Mouse (Mus musculus) small intestine, adult 2 months (tissue): ENCODE measurements around the gene Rack1.

Source experiments
- CTCF ChIP-seq: fragments of 200-500 bp; IDR thresholded peaks from 2 replicates; pipeline ENCODE4 v1.5.1; 2012; ENCODE audit warnings: low read depth, mild to moderate bottlenecking, control low read depth, inconsistent platforms, low read length, moderate library complexity, mixed read lengths; ENCODE audit not compliant: insufficient replicate concordance, insufficient read length; ENCODE audit errors: extremely low read depth
- POLR2A ChIP-seq: fragments of 200-500 bp; IDR thresholded peaks from 2 replicates; pipeline ENCODE4 v1.6.1; 2012; ENCODE audit warnings: low read depth, mild to moderate bottlenecking, control low read depth, inconsistent platforms, low read length, moderate library complexity

DNA sequence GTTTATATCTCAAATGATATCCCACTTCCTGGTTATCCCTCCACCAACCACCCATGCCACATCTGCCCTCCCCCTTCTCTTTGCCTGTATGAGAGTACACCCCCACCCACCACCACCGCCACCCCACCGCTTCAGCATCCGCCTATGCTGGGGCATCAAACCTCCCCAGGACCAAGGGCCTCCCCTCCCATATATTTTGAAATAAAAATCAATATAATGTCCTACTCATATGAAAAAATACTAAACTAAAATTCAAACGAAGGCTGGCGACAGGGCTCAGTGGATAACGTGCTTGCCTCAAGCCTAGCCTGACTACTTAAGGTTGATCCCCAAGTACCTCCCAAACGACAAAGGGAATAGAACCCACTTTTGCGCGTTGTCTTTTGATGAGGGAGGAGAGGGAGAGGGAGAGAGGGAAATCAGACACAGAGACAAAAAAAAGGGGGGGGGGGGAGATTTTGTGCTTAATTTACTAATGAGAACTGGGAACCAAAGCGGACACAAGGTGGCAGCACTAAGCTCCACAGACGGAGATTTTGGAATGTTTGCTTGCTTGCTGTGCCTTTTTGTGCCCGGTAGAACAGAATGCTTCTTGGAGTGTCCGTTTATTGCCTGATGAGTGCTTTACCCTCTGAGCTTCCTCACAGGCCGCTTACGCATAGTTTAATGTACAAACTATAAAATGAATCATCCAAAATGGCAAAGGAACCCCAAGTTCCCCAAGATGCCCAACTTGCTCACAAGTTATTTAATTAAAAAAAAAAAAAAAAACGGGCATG is 11.6 kb upstream of the Rack1 start:
- peak; percentile 62; the same call in 1 of the 2 replicates for TF ChIP-seq CTCF
- no peak for TF ChIP-seq POLR2A
